In genomic region chr2:30626058-30626675, GRCm38 (mm10) we compare ENCODE assay signal across 13 mouse cellular contexts. TPM values are rescaled to one million over a fixed set of nuclear protein-coding genes. Genes with fewer than 3 reads are reported as not detected.
A peak's percentile ranks its signal among the peaks of the same experiment; 100 is the strongest.
DNase-seq lines count a peak whose midpoint lies in the region; ATAC-seq and TF ChIP-seq lines count a peak whose summit lies in the region.
"Had no signal": no experiment of that assay in that cellular context is flagged by ENCODE, and none has a peak within 500 bp of the region (broad histone marks: within the 10 kb centered on the region; RNA-seq: fewer than 3 reads in every experiment).

No protein-coding gene starts in this region.

- peaks cover 4% of the 10 kb centered on the region; the same call in 1 of the 2 replicates for H3K4me1 ChIP-seq in hindbrain, embryonic 11.5 days (replicated peaks; ENCODE audit: control insufficient read depth, insufficient read depth, low read length)
- peaks cover 26% of the 10 kb centered on the region for H3K4me1 ChIP-seq in hindbrain, embryonic 12.5 days
- H3K4me1 ChIP-seq in stomach, embryonic 14.5 days (ENCODE audit: control insufficient read depth, insufficient read depth, low read length), result no peaks in the 10 kb centered on the region
- no peaks in the 10 kb centered on the region for H3K4me1 ChIP-seq in stomach, postnatal 0 days (replicated peaks; ENCODE audit: control insufficient read depth, insufficient read depth)
- H3K4me1 ChIP-seq in forebrain, embryonic 12.5 days, result peaks cover 21% of the 10 kb centered on the region

- no peak for ATAC-seq in hindbrain, embryonic 11.5 days (ENCODE audit: low FRiP score)
- no peak for ATAC-seq in hindbrain, embryonic 12.5 days (ENCODE audit: low FRiP score)
- ATAC-seq in stomach, embryonic 14.5 days (ENCODE audit: insufficient number of reproducible peaks, insufficient read depth, low FRiP score, low read depth), result no peak
- ATAC-seq in stomach, postnatal 0 days (ENCODE audit: low FRiP score, low TSS enrichment), result no peak
- no peak for ATAC-seq in forebrain, embryonic 12.5 days (ENCODE audit: low FRiP score)

- TF ChIP-seq CTCF in stomach, postnatal 0 days (IDR thresholded peaks at IDR 0.05; ENCODE audit: low read depth), result no peak

- DNase-seq in hindbrain, embryonic 11.5 days (ENCODE audit: low spot score), result no peak
- no peak for DNase-seq in stomach, postnatal 0 days (ENCODE audit: low spot score)
- peak; percentile 39 for DNase-seq in lung, postnatal 10 days
- DNase-seq in thymus, postnatal 4 days, result peak; percentile 46
- DNase-seq in left cerebral cortex, postnatal 4 days, result no peak
- DNase-seq: gastrocnemius, postnatal 36 days had no signal

- H3K9me3 ChIP-seq in hindbrain, embryonic 11.5 days (ENCODE audit: control insufficient read depth, low read length), result no peaks in the 10 kb centered on the region; the same call in 1 of the 2 replicates
- H3K9me3 ChIP-seq in hindbrain, embryonic 12.5 days (replicated peaks), result no peaks in the 10 kb centered on the region
- no peaks in the 10 kb centered on the region for H3K9me3 ChIP-seq in stomach, embryonic 14.5 days (ENCODE audit: control insufficient read depth, low read depth, low read length)
- no peaks in the 10 kb centered on the region for H3K9me3 ChIP-seq in stomach, postnatal 0 days (ENCODE audit: control insufficient read depth, low read length)
- H3K9me3 ChIP-seq in forebrain, embryonic 12.5 days, result no peaks in the 10 kb centered on the region
- H3K9me3 ChIP-seq: G1E; stomach, embryonic 15.5 days had no signal

- WGBS in hindbrain, embryonic 11.5 days, result 77% methylated on average over 17 of the region's 17 CpGs
- 78% methylated on average over 17 of the region's 17 CpGs for WGBS in hindbrain, embryonic 12.5 days
- 58% methylated on average over 17 of the region's 17 CpGs for WGBS in stomach, embryonic 14.5 days
- 63% methylated on average over 17 of the region's 17 CpGs for WGBS in stomach, postnatal 0 days
- 79% methylated on average over 17 of the region's 17 CpGs for WGBS in forebrain, embryonic 12.5 days

- TF ChIP-seq EP300 in stomach, postnatal 0 days (optimal IDR thresholded peaks at IDR 0.05), result no peak

- H3K27ac ChIP-seq in hindbrain, embryonic 11.5 days (ENCODE audit: low read depth, low read length), result peak overlapping the region; percentile 9; the same call in 1 of the 2 replicates
- H3K27ac ChIP-seq in hindbrain, embryonic 12.5 days, result no peak overlapping the region
- 0 out of 2 replicates have a peak overlapping the region, but pooled peaks have one; percentile 48 for H3K27ac ChIP-seq in stomach, embryonic 14.5 days (ENCODE audit: low read length)
- no peak overlapping the region for H3K27ac ChIP-seq in stomach, postnatal 0 days (replicated peaks)
- no peak overlapping the region for H3K27ac ChIP-seq in forebrain, embryonic 12.5 days
- H3K27ac ChIP-seq: stomach, embryonic 15.5 days had no signal

- H3K9ac ChIP-seq in hindbrain, embryonic 11.5 days (ENCODE audit: low read depth, low read length), result no peak overlapping the region
- H3K9ac ChIP-seq in hindbrain, embryonic 12.5 days, result no peak overlapping the region
- H3K9ac ChIP-seq in stomach, embryonic 14.5 days (replicated peaks; ENCODE audit: low read depth, low read length), result no peak overlapping the region
- H3K9ac ChIP-seq in stomach, postnatal 0 days (ENCODE audit: low read length), result no peak overlapping the region
- no peak overlapping the region for H3K9ac ChIP-seq in forebrain, embryonic 12.5 days
- H3K9ac ChIP-seq: stomach, embryonic 15.5 days had no signal

- H3K4me2 ChIP-seq in hindbrain, embryonic 11.5 days (replicated peaks; ENCODE audit: low read depth, low read length), result no peak overlapping the region
- no peak overlapping the region for H3K4me2 ChIP-seq in hindbrain, embryonic 12.5 days (replicated peaks)
- no peak overlapping the region for H3K4me2 ChIP-seq in stomach, embryonic 14.5 days (replicated peaks; ENCODE audit: low read depth, low read length)
- no peak overlapping the region for H3K4me2 ChIP-seq in stomach, postnatal 0 days (replicated peaks; ENCODE audit: low read depth)
- no peak overlapping the region for H3K4me2 ChIP-seq in forebrain, embryonic 12.5 days
- H3K4me2 ChIP-seq: liver, embryonic 11.5 days; stomach, embryonic 15.5 days had no signal

- H3K4me3 ChIP-seq in hindbrain, embryonic 11.5 days (ENCODE audit: low read depth, low read length), result no peak overlapping the region
- H3K4me3 ChIP-seq in hindbrain, embryonic 12.5 days, result no peak overlapping the region
- no peak overlapping the region for H3K4me3 ChIP-seq in stomach, embryonic 14.5 days (ENCODE audit: low read depth, low read length)
- H3K4me3 ChIP-seq in stomach, postnatal 0 days (ENCODE audit: low read depth, low read length), result no peak overlapping the region
- no peak overlapping the region for H3K4me3 ChIP-seq in forebrain, embryonic 12.5 days (replicated peaks)
- H3K4me3 ChIP-seq: myocyte; stomach, embryonic 15.5 days had no signal

- H3K36me3 ChIP-seq in hindbrain, embryonic 11.5 days (ENCODE audit: control insufficient read depth, insufficient read depth, low read length), result no peaks in the 10 kb centered on the region
- no peaks in the 10 kb centered on the region for H3K36me3 ChIP-seq in hindbrain, embryonic 12.5 days
- H3K36me3 ChIP-seq in stomach, embryonic 14.5 days (ENCODE audit: control insufficient read depth, insufficient read depth, low read length), result no peaks in the 10 kb centered on the region
- no peaks in the 10 kb centered on the region for H3K36me3 ChIP-seq in stomach, postnatal 0 days (ENCODE audit: control insufficient read depth, insufficient read depth, low read length)
- no peaks in the 10 kb centered on the region for H3K36me3 ChIP-seq in forebrain, embryonic 12.5 days (replicated peaks)
- H3K36me3 ChIP-seq: G1E; stomach, embryonic 15.5 days had no signal

- intact Hi-C loops in left cerebral cortex, postnatal 4 days (cut with DNase I), result no loop called here

- no peaks in the 10 kb centered on the region for H3K27me3 ChIP-seq in hindbrain, embryonic 11.5 days (ENCODE audit: control insufficient read depth, insufficient read depth, low read length)
- H3K27me3 ChIP-seq in hindbrain, embryonic 12.5 days, result no peaks in the 10 kb centered on the region
- H3K27me3 ChIP-seq in stomach, embryonic 14.5 days (ENCODE audit: control insufficient read depth, insufficient read depth, low read length), result no peaks in the 10 kb centered on the region
- no peaks in the 10 kb centered on the region for H3K27me3 ChIP-seq in stomach, postnatal 0 days (ENCODE audit: control insufficient read depth, insufficient read depth, low read length)
- no peaks in the 10 kb centered on the region for H3K27me3 ChIP-seq in forebrain, embryonic 12.5 days
- H3K27me3 ChIP-seq: stomach, embryonic 15.5 days had no signal

RNA-seq across cellular contexts. Expression of gene Cstad, which starts 31.3 kb away (rescaled TPM):
- polyA plus RNA-seq in hindbrain, embryonic 11.5 days (2014; fragmentation: Nextera tagmentation; extraction: Ambion mirVana), result 0.18 and 0.57 TPM in 2 replicates
- polyA plus RNA-seq in hindbrain, embryonic 12.5 days (2016; fragmentation: Nextera tagmentation; extraction: Ambion mirVana), result 0.45 and 0.89 TPM in 2 replicates
- polyA plus RNA-seq in stomach, embryonic 14.5 days (2014; fragmentation: Nextera tagmentation; extraction: Ambion mirVana), result 1.2 and 2.1 TPM in 2 replicates
- polyA plus RNA-seq in stomach, postnatal 0 days (2015; fragmentation: Nextera tagmentation; extraction: Ambion mirVana), result 0.57 and 0.63 TPM in 2 replicates
- polyA plus RNA-seq in forebrain, embryonic 12.5 days (2016; fragmentation: Nextera tagmentation; extraction: Ambion mirVana), result 0.47 and 0.67 TPM in 2 replicates
- 1 to 10 TPM; 3.0 to 3.7 TPM for total RNA-seq in left cerebral cortex, postnatal 4 days (2021)
- polyA plus RNA-seq: G1E; liver, embryonic 11.5 days had no signal

Comparison
In these comparisons a context has a peak if more than half of its experiments do, and no peak if none do; other contexts are left out.
1. H3K27ac ChIP-seq: peak in hindbrain, embryonic 11.5 days (single experiment) and stomach, embryonic 14.5 days (single experiment); none in hindbrain, embryonic 12.5 days (single experiment), stomach, postnatal 0 days (single experiment) and forebrain, embryonic 12.5 days (single experiment).
2. DNase-seq: peak in lung, postnatal 10 days (single experiment) and thymus, postnatal 4 days (single experiment); none in hindbrain, embryonic 11.5 days (single experiment), stomach, postnatal 0 days (single experiment) and left cerebral cortex, postnatal 4 days (single experiment).